Mouse (Mus musculus): Measurements from ENCODE around the gene Srcin1. TPM values are rescaled to one million over a fixed set of nuclear protein-coding genes. Genes with fewer than 3 reads are reported as not detected.
A peak's percentile ranks its signal among the peaks of the same experiment; 100 is the strongest.

Srcin1 gene
- polyA plus RNA-seq, 1 experiment from 2014 or later: 1.0 TPM

DNA sequence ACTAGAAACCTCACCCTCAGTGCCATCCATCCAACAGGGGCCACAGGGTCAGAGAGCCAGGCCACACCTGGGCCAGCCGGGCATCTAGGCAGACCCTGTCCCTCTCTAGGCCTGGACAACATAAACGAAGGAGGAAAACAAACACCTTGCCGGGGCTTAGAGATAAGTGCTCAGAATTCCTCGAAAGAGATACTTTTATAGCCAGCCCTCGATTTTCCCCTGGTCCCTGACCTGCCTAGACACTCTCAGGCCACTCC, 4.0 kb downstream of the Srcin1 start:
- H3K9ac ChIP-seq (replicated peaks; ENCODE audit: low read length): no peak overlapping the region
- 13% methylated on average over 5 of the region's 5 CpGs for WGBS
- peaks cover 27% of the 10 kb centered on the region for H3K4me1 ChIP-seq (ENCODE audit: insufficient read depth, low read length)

DNA sequence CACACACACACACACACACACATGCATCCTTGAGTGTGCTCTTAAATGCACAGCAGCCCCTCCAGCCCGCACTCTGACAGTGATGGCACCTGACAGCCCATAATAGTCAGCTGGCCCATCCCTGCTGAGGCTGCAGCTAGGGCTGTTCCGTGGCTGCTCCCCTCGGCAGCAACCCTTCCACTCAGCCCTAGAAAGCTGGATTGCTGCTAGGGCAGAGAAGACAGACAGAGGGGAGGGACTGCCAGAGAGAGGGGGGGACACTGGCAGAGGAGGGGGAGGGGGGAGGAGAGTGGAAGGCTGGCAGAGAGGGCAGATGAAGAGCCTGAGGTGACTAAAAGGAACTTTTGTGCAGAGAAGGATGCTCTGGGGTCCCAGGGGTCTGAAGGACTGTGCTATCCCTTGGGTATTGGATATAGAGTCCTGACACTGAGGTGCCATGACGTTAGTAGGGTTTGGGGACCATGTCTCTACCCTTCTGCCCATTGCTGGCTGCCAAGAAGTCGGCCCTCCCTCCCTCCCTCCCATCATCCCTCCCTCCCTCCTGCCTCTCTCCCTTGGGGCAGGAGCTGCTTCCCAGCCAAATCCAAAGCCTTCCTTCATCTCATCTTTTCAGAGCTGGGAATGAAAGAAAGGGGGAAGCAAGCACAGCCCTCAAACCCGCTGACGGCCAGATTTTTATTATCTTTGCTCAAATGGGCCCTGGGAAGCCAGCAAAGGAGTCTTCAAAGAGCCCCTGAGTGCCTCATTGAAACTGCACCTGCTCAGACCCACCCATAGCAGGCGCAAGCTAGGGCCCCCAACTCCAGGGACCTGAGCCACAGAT, 4.5 kb downstream of the Srcin1 start:
- ATAC-seq (ENCODE audit: low FRiP score, low TSS enrichment): no peak
- no peak overlapping the region for H3K4me3 ChIP-seq (ENCODE audit: low read length)
- WGBS: 13% methylated on average over 8 of the region's 8 CpGs
- no peak overlapping the region for H3K27ac ChIP-seq (ENCODE audit: low read length)
- no peaks in the 10 kb centered on the region for H3K9me3 ChIP-seq (ENCODE audit: low read length)
- H3K4me1 ChIP-seq (ENCODE audit: insufficient read depth, low read length): peaks cover 32% of the 10 kb centered on the region
- H3K4me2 ChIP-seq (replicated peaks; ENCODE audit: low read depth, low read length): no peak overlapping the region
- H3K36me3 ChIP-seq (ENCODE audit: insufficient read depth, low read length): no peaks in the 10 kb centered on the region
- H3K27me3 ChIP-seq (ENCODE audit: insufficient read depth, low read length): peaks cover 70% of the 10 kb centered on the region
- no peak overlapping the region for H3K9ac ChIP-seq (replicated peaks; ENCODE audit: low read length)

More for the DNA sequence above, 4.0 kb downstream of the Srcin1 start:
- no peak overlapping the region for H3K4me2 ChIP-seq (replicated peaks; ENCODE audit: low read depth, low read length)
- peaks cover 70% of the 10 kb centered on the region for H3K27me3 ChIP-seq (ENCODE audit: insufficient read depth, low read length)
- no peaks in the 10 kb centered on the region for H3K9me3 ChIP-seq (ENCODE audit: low read length)
- no peak overlapping the region for H3K27ac ChIP-seq (ENCODE audit: low read length)
- no peak overlapping the region for H3K4me3 ChIP-seq (ENCODE audit: low read length)
- H3K36me3 ChIP-seq (ENCODE audit: insufficient read depth, low read length): no peaks in the 10 kb centered on the region
- ATAC-seq (ENCODE audit: low FRiP score, low TSS enrichment): no peak

DNA sequence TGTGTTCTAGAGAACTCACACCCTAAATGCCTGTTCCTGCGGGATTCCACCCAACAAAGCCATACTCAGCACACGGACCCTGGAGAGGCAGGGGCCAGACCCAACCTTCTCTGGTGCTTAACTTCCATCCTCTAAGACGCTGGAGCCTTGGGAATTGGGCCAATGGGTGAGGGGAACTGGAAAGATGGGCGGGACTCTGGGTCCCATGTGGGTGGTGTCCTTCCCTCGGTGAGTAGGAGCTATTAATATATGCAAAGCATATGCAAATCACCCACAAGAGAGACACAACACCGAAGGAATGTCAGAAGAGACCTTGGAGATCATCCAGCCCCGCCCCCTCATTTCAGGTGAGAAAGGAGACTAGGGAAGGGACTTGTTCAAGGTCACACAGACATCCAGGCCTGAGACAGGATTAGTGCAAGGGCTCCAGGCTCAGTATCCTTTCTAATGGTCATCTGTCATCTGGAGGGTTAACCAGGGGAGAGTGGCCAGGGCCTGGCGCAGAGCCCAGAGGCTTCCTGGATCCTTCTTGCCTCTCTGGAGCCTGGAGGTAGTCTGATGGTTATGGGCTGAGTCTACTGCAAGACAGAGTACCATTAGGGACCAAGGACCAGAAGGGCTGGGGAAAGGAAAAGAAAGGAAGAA, 5.4 kb downstream of the Srcin1 start:
- Histone ChIP-seq H3K9me3 (ENCODE audit: low read length) (no peaks in the 10 kb centered on the region), H3K36me3 (ENCODE audit: insufficient read depth, low read length) (no peaks in the 10 kb centered on the region), H3K27ac (ENCODE audit: low read length) (no peak overlapping the region), H3K27me3 (ENCODE audit: insufficient read depth, low read length) (peaks cover 72% of the 10 kb centered on the region), H3K4me2 (replicated peaks; ENCODE audit: low read depth, low read length) (no peak overlapping the region), H3K4me3 (ENCODE audit: low read length) (no peak overlapping the region), H3K4me1 (ENCODE audit: insufficient read depth, low read length) (peaks cover 36% of the 10 kb centered on the region), H3K9ac (replicated peaks; ENCODE audit: low read length) (no peak overlapping the region)
- ATAC-seq (ENCODE audit: low FRiP score, low TSS enrichment): no peak
- 27% methylated on average over 8 of the region's 8 CpGs for WGBS

DNA sequence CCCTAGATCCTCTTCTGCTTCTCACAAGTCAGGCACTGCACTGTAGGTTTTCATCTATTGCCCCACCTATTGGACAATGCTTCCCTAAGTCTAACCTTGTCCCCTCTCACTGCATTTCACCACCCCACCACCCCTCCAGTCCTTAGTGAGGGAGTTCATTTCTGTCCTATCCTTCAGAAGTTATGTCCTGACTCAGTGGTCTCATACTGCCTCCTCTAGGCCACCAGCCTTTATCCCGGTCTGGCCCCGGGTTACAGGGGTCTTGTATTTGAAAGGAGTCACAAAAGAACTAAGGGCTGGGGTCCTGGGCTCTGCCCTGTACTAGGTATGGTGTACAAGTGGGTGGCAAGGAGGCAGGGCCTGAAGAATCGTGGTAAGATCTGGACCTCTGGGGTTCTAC, 6.2 kb downstream of the Srcin1 start:
- Histone ChIP-seq H3K9me3 (ENCODE audit: low read length) (no peaks in the 10 kb centered on the region), H3K4me1 (ENCODE audit: insufficient read depth, low read length) (peaks cover 43% of the 10 kb centered on the region), H3K4me2 (replicated peaks; ENCODE audit: low read depth, low read length) (no peak overlapping the region), H3K4me3 (ENCODE audit: low read length) (no peak overlapping the region), H3K27me3 (ENCODE audit: insufficient read depth, low read length) (peaks cover 78% of the 10 kb centered on the region), H3K36me3 (ENCODE audit: insufficient read depth, low read length) (no peaks in the 10 kb centered on the region), H3K27ac (ENCODE audit: low read length) (no peak overlapping the region), H3K9ac (replicated peaks; ENCODE audit: low read length) (no peak overlapping the region)
- WGBS: 67% methylated on average over 3 of the region's 3 CpGs
- no peak for ATAC-seq (ENCODE audit: low FRiP score, low TSS enrichment)

DNA sequence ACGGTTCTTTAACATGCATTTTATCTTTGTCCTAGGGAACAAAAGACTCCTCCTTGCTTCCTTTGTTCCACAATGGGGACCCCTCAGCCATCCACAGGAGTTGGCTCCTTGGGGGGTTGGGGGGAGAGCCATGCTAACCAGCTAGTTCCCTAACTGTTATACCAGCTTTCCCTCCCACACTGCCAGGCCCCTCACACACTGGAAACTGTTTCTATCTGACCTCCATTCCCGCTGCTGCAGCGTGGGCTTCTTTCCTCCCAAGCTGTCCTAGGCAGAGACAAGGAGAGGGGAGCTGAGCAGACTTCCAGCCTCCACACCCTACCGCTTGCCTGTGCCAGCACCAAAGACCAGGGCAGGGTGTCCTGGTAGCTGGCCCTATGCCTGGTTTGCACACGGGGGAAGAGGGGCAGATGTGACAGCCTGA, 6.7 kb downstream of the Srcin1 start:
- Histone ChIP-seq H3K27me3 (ENCODE audit: insufficient read depth, low read length) (peaks cover 78% of the 10 kb centered on the region), H3K27ac (ENCODE audit: low read length) (no peak overlapping the region), H3K4me1 (ENCODE audit: insufficient read depth, low read length) (peaks cover 38% of the 10 kb centered on the region), H3K4me2 (replicated peaks; ENCODE audit: low read depth, low read length) (no peak overlapping the region), H3K9me3 (ENCODE audit: low read length) (no peaks in the 10 kb centered on the region), H3K36me3 (ENCODE audit: insufficient read depth, low read length) (no peaks in the 10 kb centered on the region), H3K4me3 (ENCODE audit: low read length) (no peak overlapping the region), H3K9ac (replicated peaks; ENCODE audit: low read length) (no peak overlapping the region)
- WGBS: 48% methylated on average over 5 of the region's 5 CpGs
- ATAC-seq (ENCODE audit: low FRiP score, low TSS enrichment): no peak

GRCm38 (mm10) chr11:97568729-97569128, 7.3 kb downstream of the Srcin1 start:
- Histone ChIP-seq H3K36me3 (ENCODE audit: insufficient read depth, low read length) (no peaks in the 10 kb centered on the region), H3K27ac (ENCODE audit: low read length) (no peak overlapping the region), H3K4me1 (ENCODE audit: insufficient read depth, low read length) (peaks cover 34% of the 10 kb centered on the region), H3K4me3 (ENCODE audit: low read length) (no peak overlapping the region), H3K9ac (replicated peaks; ENCODE audit: low read length) (no peak overlapping the region), H3K9me3 (ENCODE audit: low read length) (no peaks in the 10 kb centered on the region), H3K4me2 (replicated peaks; ENCODE audit: low read depth, low read length) (no peak overlapping the region), H3K27me3 (ENCODE audit: insufficient read depth, low read length) (peaks cover 76% of the 10 kb centered on the region)
- peak; percentile 67 for ATAC-seq (ENCODE audit: low FRiP score, low TSS enrichment)
- 8% methylated on average over 8 of the region's 8 CpGs for WGBS

DNA sequence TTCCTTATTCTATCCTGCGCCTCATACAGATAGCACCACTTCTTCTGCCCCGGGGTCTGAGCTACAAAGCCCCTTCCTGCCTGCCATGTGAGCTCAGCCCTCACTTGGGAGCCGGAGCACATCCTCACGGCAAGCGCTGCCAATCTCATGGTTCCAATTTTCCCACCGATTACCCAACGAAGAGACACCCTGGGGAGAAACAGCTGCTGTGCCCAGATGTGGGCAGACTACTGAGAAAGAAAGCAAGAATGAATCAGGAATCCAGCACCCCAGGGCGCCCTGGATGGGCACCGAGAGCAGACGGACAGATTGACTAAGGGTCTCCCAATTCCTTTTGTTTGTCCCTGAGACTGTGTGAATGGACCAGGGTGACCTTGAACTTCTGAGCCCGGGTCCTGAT, 8.5 kb downstream of the Srcin1 start:
- Histone ChIP-seq H3K4me2 (replicated peaks; ENCODE audit: low read depth, low read length) (no peak overlapping the region), H3K4me3 (ENCODE audit: low read length) (no peak overlapping the region), H3K4me1 (ENCODE audit: insufficient read depth, low read length) (peaks cover 34% of the 10 kb centered on the region), H3K27ac (ENCODE audit: low read length) (no peak overlapping the region), H3K9me3 (ENCODE audit: low read length) (no peaks in the 10 kb centered on the region), H3K9ac (replicated peaks; ENCODE audit: low read length) (no peak overlapping the region; the same call in 1 of the 2 replicates), H3K36me3 (ENCODE audit: insufficient read depth, low read length) (no peaks in the 10 kb centered on the region), H3K27me3 (ENCODE audit: insufficient read depth, low read length) (peaks cover 66% of the 10 kb centered on the region)
- ATAC-seq (ENCODE audit: low FRiP score, low TSS enrichment): no peak
- WGBS: 23% methylated on average over 11 of the region's 11 CpGs

DNA sequence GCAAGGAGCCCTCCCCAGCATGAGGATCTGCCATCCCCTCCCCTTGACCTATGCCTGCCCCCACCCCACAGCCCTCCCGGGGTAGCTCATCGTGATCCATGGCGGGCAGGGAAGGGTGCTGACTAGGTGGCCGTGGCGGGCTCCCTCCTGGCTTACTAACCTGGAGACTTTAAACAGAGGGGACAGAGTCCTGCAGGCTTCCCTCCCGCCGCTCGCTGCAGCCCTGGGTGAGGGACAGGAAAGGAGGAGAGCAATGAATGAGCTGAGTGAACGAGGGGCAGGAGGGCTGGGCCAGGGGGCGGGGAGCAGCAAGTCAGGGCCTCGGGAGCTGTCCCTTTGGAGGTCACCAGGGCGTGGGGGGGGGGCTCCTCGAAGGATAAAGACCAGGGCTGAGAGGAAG, 9.4 kb downstream of the Srcin1 start:
- H3K4me1 ChIP-seq (ENCODE audit: insufficient read depth, low read length): peaks cover 34% of the 10 kb centered on the region
- peaks cover 57% of the 10 kb centered on the region for H3K27me3 ChIP-seq (ENCODE audit: insufficient read depth, low read length)
- no peak overlapping the region; the same call in 1 of the 2 replicates for H3K9ac ChIP-seq (replicated peaks; ENCODE audit: low read length)

DNA sequence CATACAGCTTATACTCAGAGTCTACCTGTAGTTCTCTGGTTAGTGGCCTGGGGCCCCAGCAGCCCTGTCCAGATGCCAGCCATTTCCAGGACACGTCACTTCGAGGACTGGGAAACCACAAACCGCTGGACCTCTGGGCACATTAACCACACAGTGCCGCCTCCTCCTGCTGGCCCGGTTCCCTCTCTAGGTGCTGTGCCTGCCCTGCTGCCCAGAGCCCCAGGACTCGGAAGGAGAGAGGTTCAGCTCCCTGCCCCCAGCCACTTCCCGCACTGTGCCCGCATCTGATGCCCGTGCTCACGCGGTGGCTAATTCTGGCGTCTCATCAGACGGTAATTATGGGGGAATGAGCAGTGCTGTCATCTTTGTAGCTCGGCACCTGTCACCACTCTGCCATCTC, 12.3 kb downstream of the Srcin1 start:
- peaks cover 44% of the 10 kb centered on the region for H3K27me3 ChIP-seq (ENCODE audit: insufficient read depth, low read length)
- peaks cover 34% of the 10 kb centered on the region for H3K4me1 ChIP-seq (ENCODE audit: insufficient read depth, low read length)
- H3K9me3 ChIP-seq (ENCODE audit: low read length): no peaks in the 10 kb centered on the region
- no peaks in the 10 kb centered on the region for H3K36me3 ChIP-seq (ENCODE audit: insufficient read depth, low read length)
- ATAC-seq (ENCODE audit: low FRiP score, low TSS enrichment): no peak
- H3K4me3 ChIP-seq (ENCODE audit: low read length): no peak overlapping the region
- H3K27ac ChIP-seq (ENCODE audit: low read length): no peak overlapping the region
- H3K4me2 ChIP-seq (replicated peaks; ENCODE audit: low read depth, low read length): no peak overlapping the region
- WGBS: 35% methylated on average over 14 of the region's 14 CpGs
- H3K9ac ChIP-seq (replicated peaks; ENCODE audit: low read length): no peak overlapping the region

More for the DNA sequence above, 9.4 kb downstream of the Srcin1 start:
- no peak overlapping the region for H3K4me3 ChIP-seq (ENCODE audit: low read length)
- 7% methylated on average over 13 of the region's 13 CpGs for WGBS
- H3K27ac ChIP-seq (ENCODE audit: low read length): no peak overlapping the region
- no peaks in the 10 kb centered on the region for H3K9me3 ChIP-seq (ENCODE audit: low read length)
- no peak; the same call in 1 of the 2 replicates for ATAC-seq (ENCODE audit: low FRiP score, low TSS enrichment)
- H3K4me2 ChIP-seq (replicated peaks; ENCODE audit: low read depth, low read length): no peak overlapping the region
- H3K36me3 ChIP-seq (ENCODE audit: insufficient read depth, low read length): no peaks in the 10 kb centered on the region

DNA sequence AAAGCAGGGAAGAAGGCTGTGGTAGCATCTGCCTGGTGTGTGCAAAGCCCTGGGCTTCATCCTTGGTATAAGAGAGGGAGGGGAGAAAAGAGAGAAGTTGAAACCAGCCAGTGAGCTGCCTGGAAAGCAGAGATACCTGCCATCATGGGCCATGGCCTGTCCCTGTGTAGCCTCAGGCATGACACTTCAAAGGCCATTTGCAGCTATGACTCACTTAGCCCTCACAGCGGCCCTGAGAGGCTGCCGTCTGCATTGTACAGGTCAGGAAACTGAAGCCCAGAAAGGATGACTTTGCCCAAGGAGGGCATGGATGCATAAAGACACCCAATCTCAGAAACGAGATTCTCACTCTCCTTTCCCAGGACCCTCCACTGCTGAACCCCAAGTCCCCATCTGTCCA, 13.4 kb downstream of the Srcin1 start:
- Histone ChIP-seq H3K9me3 (ENCODE audit: low read length) (no peaks in the 10 kb centered on the region), H3K36me3 (ENCODE audit: insufficient read depth, low read length) (no peaks in the 10 kb centered on the region), H3K27me3 (ENCODE audit: insufficient read depth, low read length) (peaks cover 43% of the 10 kb centered on the region), H3K4me2 (replicated peaks; ENCODE audit: low read depth, low read length) (no peak overlapping the region), H3K4me3 (ENCODE audit: low read length) (no peak overlapping the region), H3K27ac (ENCODE audit: low read length) (no peak overlapping the region), H3K4me1 (ENCODE audit: insufficient read depth, low read length) (peaks cover 43% of the 10 kb centered on the region), H3K9ac (replicated peaks; ENCODE audit: low read length) (no peak overlapping the region)
- no peak for ATAC-seq (ENCODE audit: low FRiP score, low TSS enrichment)
- 38% methylated on average over 3 of the region's 3 CpGs for WGBS
